Mouse (Mus musculus): ENCODE data around the gene Fev. TPM values are rescaled to one million over a fixed set of nuclear protein-coding genes. Genes with fewer than 3 reads are reported as not detected.

Gene Fev
- polyA plus RNA-seq (2014; fragmentation: Illumina TruSeq; extraction: RNeasy Lipid Tissue Mini Kit (QIAGEN cat#74804); ENCODE audit: insufficient read depth, low read depth, low replicate concordance), result not detected

DNA sequence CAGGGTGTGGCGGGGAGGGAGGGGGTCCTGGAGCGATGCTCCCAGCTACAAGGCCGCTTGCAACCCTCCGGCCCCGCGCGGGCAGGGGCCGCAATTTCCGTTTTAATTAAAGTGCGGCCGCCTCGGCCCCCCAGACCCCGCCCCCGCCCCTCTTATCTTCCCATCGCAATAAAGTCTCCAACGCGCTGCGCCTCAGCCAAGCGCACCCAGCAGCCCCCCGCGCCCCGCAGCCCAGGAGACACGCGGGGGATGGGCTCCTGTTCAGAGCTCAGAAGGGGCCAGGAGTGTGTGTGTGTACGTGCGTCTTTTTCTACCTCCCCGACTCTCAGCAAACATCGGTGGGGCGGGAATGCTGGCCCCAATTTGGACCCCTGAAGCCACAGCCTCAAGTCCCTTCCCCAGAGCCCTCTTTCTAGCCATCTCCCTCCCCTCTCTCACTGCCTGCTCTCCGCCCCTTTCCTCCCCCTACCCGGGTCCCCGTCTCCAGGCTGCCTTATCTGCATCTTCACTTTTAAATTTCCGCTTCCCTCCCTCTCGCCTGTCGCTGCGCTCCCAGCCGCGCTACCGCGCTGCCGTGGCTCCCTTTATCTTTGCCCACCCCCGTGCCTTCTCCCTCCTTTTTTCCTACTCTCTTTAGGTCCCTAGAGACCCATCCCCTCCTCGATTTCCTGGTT, at the start of gene Fev:
Gene Fev, minus strand, starts transcription at position 51 of the 674 bp plus-strand sequence.

DNA sequence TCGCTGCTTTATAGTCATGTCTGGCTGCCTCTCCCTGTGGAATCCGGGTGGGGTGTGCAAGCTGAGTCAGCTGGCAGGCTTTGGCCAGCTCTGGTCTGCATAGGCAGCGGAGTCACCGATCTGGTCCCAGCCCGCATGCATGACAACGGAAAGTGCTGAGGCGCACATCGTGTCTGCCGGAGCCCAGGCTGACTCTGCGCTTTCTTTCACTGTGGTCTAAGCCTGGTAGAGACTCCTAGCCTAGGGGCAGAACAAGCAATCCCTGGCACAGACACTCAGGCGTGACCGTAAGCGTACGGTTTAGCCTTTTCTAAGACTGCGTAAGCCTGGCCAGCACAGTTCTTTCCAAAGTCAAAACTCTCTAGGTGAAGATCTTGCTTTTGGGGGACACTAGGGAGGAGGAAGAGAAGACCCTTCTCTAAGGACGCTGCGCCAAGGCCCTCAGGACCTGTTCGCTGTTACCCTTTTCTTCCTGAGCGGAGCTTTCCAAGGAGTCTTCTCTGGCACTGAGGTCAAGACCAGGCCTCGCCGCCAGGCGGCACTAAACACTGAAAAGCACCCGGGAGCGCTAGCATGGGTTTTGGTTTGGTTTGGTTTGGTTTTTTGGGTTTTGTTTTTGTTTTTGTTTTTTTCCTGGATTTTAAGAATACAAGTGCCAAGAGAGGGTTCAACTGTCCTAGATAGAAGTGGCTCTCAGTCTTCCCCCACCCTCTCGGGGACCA, 8.1 kb upstream of the Fev start, which contains the start of gene Cryba2:
Gene Cryba2, minus strand, starts transcription at position 10 of the 722 bp plus-strand sequence.

GRCm38 (mm10) chr1:74854306-74855056, 30.7 kb downstream of the Fev start, which contains the start of gene Cdk5r2:
Gene Cdk5r2, plus strand, starts transcription at chr1:74854934.

Other genes starting within 250 kb of the Fev start
- gene Ttll4, start 223.7 kb downstream of the Fev start, polyA plus RNA-seq (2014; fragmentation: Illumina TruSeq; extraction: RNeasy Lipid Tissue Mini Kit (QIAGEN cat#74804); ENCODE audit: insufficient read depth, low read depth, low replicate concordance), result 5.7 TPM
- 18.6 TPM for gene Cyp27a1, start 171.8 kb downstream of the Fev start, polyA plus RNA-seq (2014; fragmentation: Illumina TruSeq; extraction: RNeasy Lipid Tissue Mini Kit (QIAGEN cat#74804); ENCODE audit: insufficient read depth, low read depth, low replicate concordance)
- 1.6 TPM for gene Prkag3, start 136.2 kb downstream of the Fev start, polyA plus RNA-seq (2014; fragmentation: Illumina TruSeq; extraction: RNeasy Lipid Tissue Mini Kit (QIAGEN cat#74804); ENCODE audit: insufficient read depth, low read depth, low replicate concordance)
- 0.14 TPM for gene Wnt6, start 113.5 kb downstream of the Fev start, polyA plus RNA-seq (2014; fragmentation: Illumina TruSeq; extraction: RNeasy Lipid Tissue Mini Kit (QIAGEN cat#74804); ENCODE audit: insufficient read depth, low read depth, low replicate concordance)
- not detected for gene Wnt10a, start 93.9 kb downstream of the Fev start, polyA plus RNA-seq (2014; fragmentation: Illumina TruSeq; extraction: RNeasy Lipid Tissue Mini Kit (QIAGEN cat#74804); ENCODE audit: insufficient read depth, low read depth, low replicate concordance)
- not detected for gene Cdk5r2, start 30.5 kb downstream of the Fev start, polyA plus RNA-seq (2014; fragmentation: Illumina TruSeq; extraction: RNeasy Lipid Tissue Mini Kit (QIAGEN cat#74804); ENCODE audit: insufficient read depth, low read depth, low replicate concordance)
- gene Cryba2, start 7.7 kb upstream of the Fev start, polyA plus RNA-seq (2014; fragmentation: Illumina TruSeq; extraction: RNeasy Lipid Tissue Mini Kit (QIAGEN cat#74804); ENCODE audit: insufficient read depth, low read depth, low replicate concordance), result not detected
- 3.6 TPM for gene Cfap65, start 50.2 kb upstream of the Fev start, polyA plus RNA-seq (2014; fragmentation: Illumina TruSeq; extraction: RNeasy Lipid Tissue Mini Kit (QIAGEN cat#74804); ENCODE audit: insufficient read depth, low read depth, low replicate concordance)
- gene Ihh, start 66.3 kb upstream of the Fev start, polyA plus RNA-seq (2014; fragmentation: Illumina TruSeq; extraction: RNeasy Lipid Tissue Mini Kit (QIAGEN cat#74804); ENCODE audit: insufficient read depth, low read depth, low replicate concordance), result not detected
- 3.9 TPM for gene Nhej1, start 239.8 kb upstream of the Fev start, polyA plus RNA-seq (2014; fragmentation: Illumina TruSeq; extraction: RNeasy Lipid Tissue Mini Kit (QIAGEN cat#74804); ENCODE audit: insufficient read depth, low read depth, low replicate concordance)
- gene Slc23a3, start 248.5 kb upstream of the Fev start, polyA plus RNA-seq (2014; fragmentation: Illumina TruSeq; extraction: RNeasy Lipid Tissue Mini Kit (QIAGEN cat#74804); ENCODE audit: insufficient read depth, low read depth, low replicate concordance), result 0.54 TPM

Data from lung, adult 10 weeks (tissue).